Mouse (Mus musculus): Measurements from ENCODE around the gene Npm1. TPM values are rescaled to one million over a fixed set of nuclear protein-coding genes. Genes with fewer than 3 reads are reported as not detected.

Npm1 gene
- polyA plus RNA-seq, 1 experiment from 2014 or later = 1,437 TPM

DNA sequence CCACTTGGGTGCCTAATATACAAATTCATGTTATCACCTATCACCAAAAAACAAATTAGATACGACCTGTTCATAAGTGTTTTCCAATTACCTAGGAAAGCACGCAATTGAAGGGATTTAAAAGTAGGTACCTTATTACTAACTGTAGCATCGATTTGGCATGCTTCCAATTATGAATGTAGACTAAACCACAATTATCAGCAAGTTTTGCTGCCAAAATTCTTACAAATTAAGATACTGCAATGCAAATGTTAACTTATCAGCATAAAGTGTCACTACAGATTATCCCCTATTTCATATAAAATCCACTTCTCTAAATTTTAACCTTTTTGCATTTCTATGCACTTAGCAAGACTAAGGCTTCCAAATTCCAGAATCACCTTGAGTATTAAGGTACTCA, 8.5 kb downstream of the Npm1 start:
- no peaks in the 10 kb centered on the region for H3K9me3 ChIP-seq (replicated peaks; ENCODE audit: control insufficient read depth, low read length)
- H3K27me3 ChIP-seq (ENCODE audit: control insufficient read depth, insufficient read depth, low read length) = no peaks in the 10 kb centered on the region
- no peak overlapping the region for H3K9ac ChIP-seq (replicated peaks; ENCODE audit: low read length)
- peaks cover 10% of the 10 kb centered on the region for H3K36me3 ChIP-seq (replicated peaks; ENCODE audit: control insufficient read depth, insufficient read depth, low read depth, low read length)
- ATAC-seq (replicated peaks; ENCODE audit: insufficient number of reproducible peaks, low FRiP score, low TSS enrichment, low read depth) = no peak
- no peak overlapping the region for H3K27ac ChIP-seq (replicated peaks; ENCODE audit: low read depth, low read length)
- H3K4me3 ChIP-seq (ENCODE audit: low read depth, low read length) = no peak overlapping the region
- H3K4me1 ChIP-seq (ENCODE audit: control insufficient read depth, insufficient read depth, low read length) = no peaks in the 10 kb centered on the region
- H3K4me2 ChIP-seq (ENCODE audit: low read depth, low read length) = no peak overlapping the region
- no peak for DNase-seq (ENCODE audit: low spot score)
- WGBS = 89% methylated on average over 3 of the region's 3 CpGs

DNA sequence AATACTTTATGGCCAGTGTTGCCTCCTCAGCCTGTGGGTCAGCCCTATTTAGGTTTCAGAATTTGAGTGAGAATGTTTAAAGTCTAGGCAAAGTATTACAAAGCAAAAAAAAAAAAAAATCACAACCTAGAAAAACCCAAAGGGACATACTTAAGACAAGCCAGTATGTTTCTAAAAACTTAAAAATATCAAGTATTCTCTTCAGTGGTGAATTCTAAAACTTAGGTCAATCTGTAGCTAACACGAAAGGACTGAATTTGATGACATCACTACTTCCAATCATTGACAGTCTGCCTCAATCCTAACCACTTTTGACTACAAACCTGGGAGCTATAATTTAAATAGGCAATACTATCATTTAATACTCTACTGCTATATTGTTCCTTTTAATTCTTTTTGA, 10.0 kb downstream of the Npm1 start:
- Histone ChIP-seq H3K4me2 (ENCODE audit: low read depth, low read length) (no peak overlapping the region), H3K27me3 (ENCODE audit: control insufficient read depth, insufficient read depth, low read length) (no peaks in the 10 kb centered on the region), H3K4me3 (ENCODE audit: low read depth, low read length) (no peak overlapping the region), H3K27ac (replicated peaks; ENCODE audit: low read depth, low read length) (no peak overlapping the region), H3K9me3 (replicated peaks; ENCODE audit: control insufficient read depth, low read length) (no peaks in the 10 kb centered on the region), H3K4me1 (ENCODE audit: control insufficient read depth, insufficient read depth, low read length) (no peaks in the 10 kb centered on the region), H3K36me3 (replicated peaks; ENCODE audit: control insufficient read depth, insufficient read depth, low read depth, low read length) (peaks cover 9% of the 10 kb centered on the region), H3K9ac (replicated peaks; ENCODE audit: low read length) (no peak overlapping the region)
- WGBS = 89% methylated on average over 1 of the region's 1 CpGs
- ATAC-seq (replicated peaks; ENCODE audit: insufficient number of reproducible peaks, low FRiP score, low TSS enrichment, low read depth) = no peak
- no peak for DNase-seq (ENCODE audit: low spot score)

DNA sequence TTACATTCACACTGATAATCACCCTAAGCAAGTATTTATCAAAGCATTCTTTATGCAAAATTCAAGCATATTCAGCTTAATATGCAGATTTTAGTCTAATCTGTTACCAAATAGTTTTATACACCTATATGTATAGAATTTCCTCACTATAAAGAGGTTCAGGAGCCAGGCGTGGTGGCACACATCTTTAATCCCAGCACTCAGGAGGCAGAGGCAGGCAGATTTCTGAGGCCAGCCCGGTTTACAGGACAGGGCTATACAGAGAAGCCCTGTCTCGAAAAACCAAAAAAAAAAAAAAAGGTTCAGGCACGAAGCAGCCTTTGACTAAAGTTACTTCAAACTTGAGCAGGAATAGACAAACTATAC, 11.2 kb downstream of the Npm1 start:
- ATAC-seq (replicated peaks; ENCODE audit: insufficient number of reproducible peaks, low FRiP score, low TSS enrichment, low read depth) (no peak), DNase-seq (ENCODE audit: low spot score) (no peak)
- Histone ChIP-seq H3K4me2 (ENCODE audit: low read depth, low read length) (no peak overlapping the region), H3K36me3 (replicated peaks; ENCODE audit: control insufficient read depth, insufficient read depth, low read depth, low read length) (peaks cover 9% of the 10 kb centered on the region), H3K27me3 (ENCODE audit: control insufficient read depth, insufficient read depth, low read length) (peaks cover 5% of the 10 kb centered on the region), H3K9ac (replicated peaks; ENCODE audit: low read length) (no peak overlapping the region), H3K4me3 (ENCODE audit: low read depth, low read length) (no peak overlapping the region), H3K27ac (replicated peaks; ENCODE audit: low read depth, low read length) (no peak overlapping the region), H3K9me3 (replicated peaks; ENCODE audit: control insufficient read depth, low read length) (no peaks in the 10 kb centered on the region), H3K4me1 (ENCODE audit: control insufficient read depth, insufficient read depth, low read length) (peaks cover 7% of the 10 kb centered on the region; the same call in 1 of the 2 replicates)
- 81% methylated on average over 4 of the region's 4 CpGs for WGBS

DNA sequence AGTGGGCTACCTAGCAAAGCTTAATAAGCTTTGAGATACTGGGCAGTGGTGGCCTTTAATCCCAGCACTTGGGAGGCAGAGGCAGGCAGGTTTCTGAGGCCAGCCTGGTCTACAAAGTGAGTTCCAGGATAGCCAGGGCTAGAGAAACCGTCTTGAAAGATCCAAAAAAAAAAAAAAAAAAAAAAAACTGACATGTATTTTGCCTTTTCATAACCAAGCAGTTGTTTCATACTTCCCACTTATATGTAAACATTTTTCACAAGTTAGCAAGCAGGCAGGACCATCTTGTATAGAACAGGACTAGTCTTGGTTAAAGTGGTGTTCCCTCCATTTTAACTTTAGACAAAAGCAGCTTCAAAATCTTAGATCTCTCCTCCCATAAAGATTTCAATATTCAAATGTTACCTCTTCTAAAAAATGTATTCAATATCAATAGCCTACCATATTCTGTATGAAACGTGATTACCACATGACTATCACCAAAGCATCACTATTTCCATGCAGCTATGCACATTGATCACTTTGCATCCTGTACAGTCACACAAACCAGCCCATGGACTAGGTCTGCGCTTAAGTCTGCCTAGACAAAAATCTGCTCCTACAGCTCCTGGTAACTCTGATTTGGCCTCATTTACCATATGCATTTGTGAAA, 11.8 kb downstream of the Npm1 start:
- no peak overlapping the region for H3K9ac ChIP-seq (replicated peaks; ENCODE audit: low read length)
- H3K9me3 ChIP-seq (replicated peaks; ENCODE audit: control insufficient read depth, low read length) = no peaks in the 10 kb centered on the region
- H3K27ac ChIP-seq (replicated peaks; ENCODE audit: low read depth, low read length) = no peak overlapping the region
- H3K4me2 ChIP-seq (ENCODE audit: low read depth, low read length) = no peak overlapping the region
- DNase-seq (ENCODE audit: low spot score) (no peak), ATAC-seq (replicated peaks; ENCODE audit: insufficient number of reproducible peaks, low FRiP score, low TSS enrichment, low read depth) (no peak)
- peaks cover 5% of the 10 kb centered on the region for H3K36me3 ChIP-seq (replicated peaks; ENCODE audit: control insufficient read depth, insufficient read depth, low read depth, low read length)
- peaks cover 8% of the 10 kb centered on the region for H3K27me3 ChIP-seq (ENCODE audit: control insufficient read depth, insufficient read depth, low read length)
- 73% methylated on average over 3 of the region's 3 CpGs for WGBS
- H3K4me1 ChIP-seq (ENCODE audit: control insufficient read depth, insufficient read depth, low read length) = peaks cover 10% of the 10 kb centered on the region; the same call in 1 of the 2 replicates
- no peak overlapping the region for H3K4me3 ChIP-seq (ENCODE audit: low read depth, low read length)

DNA sequence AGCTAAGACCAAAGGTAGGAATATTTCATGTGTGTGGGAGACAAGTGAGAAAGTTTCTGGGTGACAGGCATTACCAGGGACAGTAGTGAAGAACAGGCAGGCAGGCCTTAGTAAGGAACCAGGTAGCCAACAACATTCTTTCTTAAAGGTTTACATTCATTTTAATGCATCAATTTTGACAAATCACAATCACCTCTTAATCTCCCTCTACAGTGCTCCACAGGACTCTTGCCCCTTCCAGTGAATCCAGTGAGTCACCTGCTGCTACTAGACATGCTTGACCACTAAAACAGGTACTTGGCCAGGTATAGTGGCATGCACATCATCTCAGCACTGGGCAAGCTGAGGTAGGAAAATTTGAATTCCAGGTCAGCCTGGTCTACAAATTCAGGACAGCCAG, 12.6 kb downstream of the Npm1 start:
- no peak overlapping the region for H3K4me3 ChIP-seq (ENCODE audit: low read depth, low read length)
- H3K36me3 ChIP-seq (replicated peaks; ENCODE audit: control insufficient read depth, insufficient read depth, low read depth, low read length) = peaks cover 4% of the 10 kb centered on the region
- H3K4me1 ChIP-seq (ENCODE audit: control insufficient read depth, insufficient read depth, low read length) = peaks cover 14% of the 10 kb centered on the region; the same call in 1 of the 2 replicates
- DNase-seq (ENCODE audit: low spot score) (no peak), ATAC-seq (replicated peaks; ENCODE audit: insufficient number of reproducible peaks, low FRiP score, low TSS enrichment, low read depth) (no peak)
- H3K9ac ChIP-seq (replicated peaks; ENCODE audit: low read length) = no peak overlapping the region
- peaks cover 12% of the 10 kb centered on the region for H3K27me3 ChIP-seq (ENCODE audit: control insufficient read depth, insufficient read depth, low read length)
- H3K9me3 ChIP-seq (replicated peaks; ENCODE audit: control insufficient read depth, low read length) = no peaks in the 10 kb centered on the region
- H3K27ac ChIP-seq (replicated peaks; ENCODE audit: low read depth, low read length) = no peak overlapping the region
- H3K4me2 ChIP-seq (ENCODE audit: low read depth, low read length) = no peak overlapping the region

DNA sequence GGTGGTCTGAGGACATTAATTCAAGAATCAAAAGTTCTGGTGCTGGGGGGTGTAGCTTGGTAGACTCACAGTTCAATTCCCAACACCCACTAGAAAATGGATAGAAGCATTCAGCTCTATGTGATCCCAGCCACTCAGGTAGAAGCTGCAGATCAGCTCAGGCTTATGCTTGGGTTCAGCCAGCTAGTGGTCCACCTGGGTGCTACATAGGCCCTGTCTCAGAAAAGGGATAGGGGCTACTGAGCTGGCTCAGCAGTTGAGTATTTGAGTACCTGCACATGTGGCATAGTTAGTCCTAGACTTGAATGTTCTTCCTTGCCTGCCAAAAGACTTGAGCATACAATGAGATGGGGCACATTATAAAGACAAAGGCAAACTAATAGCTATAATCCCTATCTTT, 13.6 kb downstream of the Npm1 start:
- Histone ChIP-seq H3K4me2 (ENCODE audit: low read depth, low read length) (no peak overlapping the region), H3K27ac (replicated peaks; ENCODE audit: low read depth, low read length) (no peak overlapping the region), H3K27me3 (ENCODE audit: control insufficient read depth, insufficient read depth, low read length) (peaks cover 12% of the 10 kb centered on the region), H3K36me3 (replicated peaks; ENCODE audit: control insufficient read depth, insufficient read depth, low read depth, low read length) (peaks cover 4% of the 10 kb centered on the region), H3K9me3 (replicated peaks; ENCODE audit: control insufficient read depth, low read length) (no peaks in the 10 kb centered on the region), H3K9ac (replicated peaks; ENCODE audit: low read length) (no peak overlapping the region), H3K4me3 (ENCODE audit: low read depth, low read length) (no peak overlapping the region), H3K4me1 (ENCODE audit: control insufficient read depth, insufficient read depth, low read length) (peaks cover 16% of the 10 kb centered on the region; the same call in 1 of the 2 replicates)
- ATAC-seq (replicated peaks; ENCODE audit: insufficient number of reproducible peaks, low FRiP score, low TSS enrichment, low read depth) (no peak; the same call in 1 of the 2 replicates), DNase-seq (ENCODE audit: low spot score) (peak; percentile 19)

DNA sequence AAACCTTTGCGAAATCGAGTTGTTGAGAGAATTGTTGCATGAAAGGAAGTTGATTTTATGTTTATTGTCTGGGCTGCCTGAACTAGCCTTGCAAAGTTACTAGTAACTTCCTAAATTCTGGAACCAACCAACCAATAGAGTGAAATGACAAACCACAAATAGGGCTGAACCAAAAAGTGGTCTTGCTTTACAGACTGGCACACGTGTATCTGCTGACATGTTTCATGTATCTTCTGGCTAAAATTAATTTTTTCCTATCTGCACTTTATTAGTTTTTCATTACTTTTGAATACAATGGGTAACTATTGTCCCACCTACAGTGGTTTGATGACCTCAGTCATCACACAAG, 13.9 kb downstream of the Npm1 start:
- Histone ChIP-seq H3K27ac (replicated peaks; ENCODE audit: low read depth, low read length) (no peak overlapping the region), H3K27me3 (ENCODE audit: control insufficient read depth, insufficient read depth, low read length) (peaks cover 12% of the 10 kb centered on the region), H3K4me2 (ENCODE audit: low read depth, low read length) (no peak overlapping the region), H3K4me1 (ENCODE audit: control insufficient read depth, insufficient read depth, low read length) (peaks cover 16% of the 10 kb centered on the region; the same call in 1 of the 2 replicates), H3K36me3 (replicated peaks; ENCODE audit: control insufficient read depth, insufficient read depth, low read depth, low read length) (peaks cover 1% of the 10 kb centered on the region), H3K9ac (replicated peaks; ENCODE audit: low read length) (no peak overlapping the region), H3K4me3 (ENCODE audit: low read depth, low read length) (no peak overlapping the region), H3K9me3 (replicated peaks; ENCODE audit: control insufficient read depth, low read length) (no peaks in the 10 kb centered on the region)
- DNase-seq (ENCODE audit: low spot score) = no peak
- WGBS = 28% methylated on average over 3 of the region's 3 CpGs
- ATAC-seq (replicated peaks; ENCODE audit: insufficient number of reproducible peaks, low FRiP score, low TSS enrichment, low read depth) = no peak

DNA sequence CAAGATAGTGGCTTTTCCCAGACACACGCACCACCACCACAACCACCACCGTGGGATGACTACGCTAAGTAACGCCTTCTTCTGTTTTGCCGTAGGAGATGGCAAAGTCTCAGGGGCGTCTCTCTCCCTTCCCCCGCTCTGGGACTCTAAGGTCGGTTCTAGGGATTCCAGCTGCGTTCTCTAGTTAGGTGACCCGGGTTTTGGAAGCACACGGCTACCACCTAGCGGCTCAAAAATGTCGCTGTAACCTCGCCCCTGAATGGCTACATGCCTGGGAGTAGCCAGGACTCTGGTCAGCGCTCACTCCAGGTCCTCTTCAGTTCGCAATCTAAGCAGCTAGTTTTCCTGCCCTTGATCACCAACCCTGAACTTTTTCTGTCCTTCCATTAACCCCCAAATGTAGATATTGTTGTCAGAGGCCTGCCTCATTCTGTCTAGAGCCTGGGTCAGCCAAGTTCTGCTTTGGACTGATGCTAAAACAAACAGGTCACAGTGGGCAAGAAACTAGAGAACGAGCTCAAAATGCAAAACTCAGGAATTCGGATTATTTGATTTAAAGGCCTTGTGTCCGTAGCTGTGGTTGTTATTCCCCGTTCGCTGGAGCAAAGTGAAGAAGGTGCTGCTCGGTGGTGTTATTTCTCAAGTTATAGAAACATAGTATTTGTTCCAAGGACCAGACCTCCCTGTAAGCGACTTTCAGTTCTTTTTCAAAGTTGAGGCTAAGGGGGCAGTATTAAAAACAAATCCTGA, 14.5 kb downstream of the Npm1 start:
- Histone ChIP-seq H3K9me3 (replicated peaks; ENCODE audit: control insufficient read depth, low read length) (no peaks in the 10 kb centered on the region), H3K27ac (replicated peaks; ENCODE audit: low read depth, low read length) (no peak overlapping the region), H3K27me3 (ENCODE audit: control insufficient read depth, insufficient read depth, low read length) (peaks cover 12% of the 10 kb centered on the region), H3K4me2 (ENCODE audit: low read depth, low read length) (peak overlapping the region; percentile 98), H3K4me1 (ENCODE audit: control insufficient read depth, insufficient read depth, low read length) (peaks cover 16% of the 10 kb centered on the region; the same call in 1 of the 2 replicates), H3K9ac (replicated peaks; ENCODE audit: low read length) (no peak overlapping the region; the same call in 1 of the 2 replicates), H3K36me3 (replicated peaks; ENCODE audit: control insufficient read depth, insufficient read depth, low read depth, low read length) (no peaks in the 10 kb centered on the region; the same call in 1 of the 2 replicates), H3K4me3 (ENCODE audit: low read depth, low read length) (peak overlapping the region; percentile 54)
- peak; percentile 50 for ATAC-seq (replicated peaks; ENCODE audit: insufficient number of reproducible peaks, low FRiP score, low TSS enrichment, low read depth)
- peak; percentile 95 for DNase-seq (ENCODE audit: low spot score)
- 5% methylated on average over 23 of the region's 23 CpGs for WGBS

Measured in embryonic facial prominence, embryonic 11.5 days (tissue).